Mouse (Mus musculus): ENCODE results near the gene Iglon5.
A peak's percentile ranks its signal among the peaks of the same experiment; 100 is the strongest.

Gene Iglon5

GRCm38 (mm10) chr7:43489631-43490125 lies at the start of gene Iglon5:
Gene Iglon5, minus strand, starts transcription at chr7:43490075.
- no peak for DNase-seq (ENCODE audit: low read depth)

- no peak for DNase-seq (ENCODE audit: low read depth)
Observed at GRCm38 (mm10) chr7:43538524-43538923, 48.6 kb upstream of the Iglon5 start.

GRCm38 (mm10) chr7:43532936-43533505 lies 43.1 kb upstream of the Iglon5 start:
- DNase-seq (ENCODE audit: low read depth) = no peak

- no peak for DNase-seq (ENCODE audit: low read depth)
Observed at GRCm38 (mm10) chr7:43530216-43530785, 40.4 kb upstream of the Iglon5 start.

GRCm38 (mm10) chr7:43525313-43525712 lies 35.4 kb upstream of the Iglon5 start:
- peak; percentile 15 for DNase-seq (ENCODE audit: low read depth)

- DNase-seq (ENCODE audit: low read depth) = no peak
Observed at GRCm38 (mm10) chr7:43522776-43523175, 32.9 kb upstream of the Iglon5 start.

- no peak for DNase-seq (ENCODE audit: low read depth)
Observed at GRCm38 (mm10) chr7:43518341-43518740, 28.5 kb upstream of the Iglon5 start.

GRCm38 (mm10) chr7:43515076-43515475 lies 25.2 kb upstream of the Iglon5 start:
- no peak for DNase-seq (ENCODE audit: low read depth)

GRCm38 (mm10) chr7:43512519-43512918 lies 22.6 kb upstream of the Iglon5 start:
- DNase-seq (ENCODE audit: low read depth) = no peak

- no peak for DNase-seq (ENCODE audit: low read depth)
Observed at GRCm38 (mm10) chr7:43511707-43512478, 22.0 kb upstream of the Iglon5 start.

- peak; percentile 34 for DNase-seq (ENCODE audit: low read depth)
Observed at GRCm38 (mm10) chr7:43495343-43496021, 5.6 kb upstream of the Iglon5 start.

- no peak for DNase-seq (ENCODE audit: low read depth)
Observed at GRCm38 (mm10) chr7:43490861-43491260, 986 bp upstream of the Iglon5 start.

- DNase-seq (ENCODE audit: low read depth) = no peak
Observed at GRCm38 (mm10) chr7:43490182-43490584, 308 bp upstream of the Iglon5 start.

GRCm38 (mm10) chr7:43488646-43489045 lies 1.2 kb downstream of the Iglon5 start:
- no peak for DNase-seq (ENCODE audit: low read depth)

GRCm38 (mm10) chr7:43483236-43483635 lies 6.6 kb downstream of the Iglon5 start:
- DNase-seq (ENCODE audit: low read depth) = no peak

- DNase-seq (ENCODE audit: low read depth) = no peak
Observed at GRCm38 (mm10) chr7:43482090-43482716, 7.7 kb downstream of the Iglon5 start.

- peak; percentile 37 for DNase-seq (ENCODE audit: low read depth)
Observed at GRCm38 (mm10) chr7:43481191-43481590, 8.7 kb downstream of the Iglon5 start.

GRCm38 (mm10) chr7:43476376-43476775 lies 13.5 kb downstream of the Iglon5 start:
- DNase-seq (ENCODE audit: low read depth) = no peak

GRCm38 (mm10) chr7:43475706-43476105 lies 14.2 kb downstream of the Iglon5 start:
- DNase-seq (ENCODE audit: low read depth) = peak; percentile 68

- peak; percentile 81 for DNase-seq (ENCODE audit: low read depth)
Observed at GRCm38 (mm10) chr7:43470373-43470772, 19.5 kb downstream of the Iglon5 start.

GRCm38 (mm10) chr7:43466099-43466694 lies 23.7 kb downstream of the Iglon5 start:
- DNase-seq (ENCODE audit: low read depth) = peak; percentile 91
